Mouse (Mus musculus) urinary bladder, postnatal 25 days (tissue): ENCODE data around the gene Coro1b.

Experiments used
- DNase-seq: peaks from one replicate; pipeline ENCODE4 v3.0.0; 2022; ENCODE audit warnings: low spot score

Coro1b gene

DNA sequence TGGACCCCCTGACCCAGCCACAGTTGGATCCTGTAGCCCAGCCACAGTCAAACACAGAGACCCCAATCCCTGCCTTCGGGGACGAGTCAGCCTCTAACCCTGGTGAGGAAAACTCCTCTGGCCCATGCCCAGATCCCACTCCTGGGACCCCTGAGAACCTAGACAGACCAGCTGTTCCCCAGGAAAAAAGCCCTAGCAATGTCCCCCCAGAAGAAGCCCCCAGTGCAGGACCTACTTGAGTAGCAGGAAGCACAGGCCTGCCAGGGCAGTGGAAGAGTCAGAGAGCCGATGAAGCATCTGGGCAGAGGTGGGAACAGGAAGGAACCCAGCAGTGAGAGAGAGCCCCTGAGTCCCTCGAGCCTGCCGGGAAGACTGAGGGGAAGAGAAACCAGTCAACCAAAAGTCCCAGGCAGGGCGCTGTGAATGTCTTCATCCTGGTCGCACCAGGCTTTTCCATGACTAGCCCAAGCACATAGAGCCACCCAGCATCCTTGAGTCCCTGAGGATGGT is 4.6 kb upstream of the Coro1b start, which contains the start of gene Cabp4:
Gene Cabp4 (minus strand): TSS at position 275 of the 510 bp plus-strand sequence.
- DNase-seq = no peak

DNA sequence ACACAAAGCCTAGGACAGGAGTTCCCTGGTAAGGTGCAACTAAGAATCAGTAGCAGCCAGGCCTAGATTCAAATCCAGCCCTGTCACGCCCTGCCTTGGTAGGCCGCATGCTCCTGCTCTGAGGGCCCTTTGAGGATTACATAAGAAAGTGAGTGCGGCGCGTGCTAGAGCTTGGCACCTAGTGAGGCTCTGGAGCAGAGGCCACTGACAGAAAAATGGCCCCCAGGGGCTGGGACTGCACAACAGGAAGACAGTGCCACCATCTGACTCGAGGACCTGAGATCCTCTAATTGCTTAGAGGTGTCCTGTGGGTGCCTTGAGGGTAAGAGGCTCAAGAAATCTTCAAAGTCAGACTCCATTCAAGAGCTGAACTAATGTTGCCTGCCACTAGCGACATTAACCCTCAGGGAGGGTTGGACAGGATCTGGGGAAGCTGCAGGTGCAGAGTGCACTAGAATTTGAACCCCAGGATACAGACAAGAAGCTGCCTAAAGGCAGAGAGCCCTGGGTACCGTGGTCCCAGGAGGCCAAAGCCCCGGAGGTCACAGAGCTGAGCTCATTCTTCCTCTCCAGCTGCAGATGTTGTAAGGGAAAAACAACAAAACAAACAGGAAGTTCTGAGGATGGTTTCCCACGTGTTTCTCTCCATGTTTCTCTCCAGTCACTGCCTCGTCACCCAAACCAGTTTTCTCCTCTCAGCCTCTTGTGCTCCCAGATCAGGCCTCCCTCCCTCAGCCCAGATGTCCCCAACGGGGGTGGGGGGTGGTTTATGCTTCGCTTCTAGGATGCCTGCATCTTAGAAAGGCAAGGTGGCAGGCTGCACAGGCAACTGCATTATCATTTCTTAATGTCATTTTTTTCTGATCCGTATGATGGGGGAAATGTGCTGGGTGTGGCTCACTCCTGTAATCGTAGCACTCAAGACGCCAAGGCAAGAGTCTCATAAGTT is 3.6 kb upstream of the Coro1b start:
- no peak for DNase-seq

DNA sequence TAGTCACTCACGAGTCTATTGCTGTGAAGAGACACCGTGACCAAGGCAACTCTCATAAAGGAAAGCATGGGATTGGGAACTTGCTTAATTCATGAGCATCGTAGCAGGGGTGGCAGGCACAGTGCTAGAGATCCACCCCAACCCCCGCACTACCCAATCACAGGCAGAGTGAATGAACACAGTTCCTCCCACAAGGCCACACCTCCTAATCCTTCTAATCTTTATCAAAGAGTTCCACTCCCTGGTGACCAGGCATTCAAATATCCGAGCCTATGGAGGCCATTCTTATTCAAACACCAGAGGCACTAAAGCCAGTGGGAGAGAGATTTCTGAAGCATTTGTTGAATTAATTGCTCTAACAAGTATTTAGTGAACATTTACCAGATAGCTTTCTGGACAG is 2.5 kb upstream of the Coro1b start:
- no peak for DNase-seq

DNA sequence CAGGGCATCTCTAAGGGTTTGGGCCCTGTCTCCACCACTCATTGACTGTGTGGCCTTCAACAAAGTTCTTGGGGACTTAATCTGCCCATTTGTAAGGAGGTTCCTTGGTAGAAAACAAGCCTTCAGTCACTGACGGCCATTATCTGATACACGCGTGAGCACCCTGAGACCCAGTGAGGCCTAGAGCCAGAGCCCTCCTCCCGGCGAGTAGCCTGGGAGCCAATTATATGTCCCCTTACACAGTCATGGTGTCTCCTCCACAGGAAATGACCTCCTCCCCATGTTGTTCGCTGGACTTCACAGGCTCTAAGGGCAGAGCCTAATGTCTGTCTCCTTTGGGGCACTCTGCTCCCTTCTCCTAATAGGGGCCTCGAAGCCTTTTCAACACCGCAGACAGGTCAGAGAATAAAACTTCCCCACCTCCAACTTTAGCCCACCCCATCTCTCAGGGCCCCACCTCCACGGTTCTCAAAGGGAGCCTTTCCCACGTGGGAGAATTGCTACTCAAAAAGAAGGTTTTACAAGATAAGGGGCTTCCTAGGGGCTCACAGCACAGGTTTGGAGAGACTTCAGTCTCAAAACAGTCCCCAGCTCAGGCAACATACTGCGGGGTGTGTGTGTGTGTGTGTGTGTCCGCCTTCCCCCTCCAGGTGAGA is 1.9 kb upstream of the Coro1b start:
- no peak for DNase-seq

DNA sequence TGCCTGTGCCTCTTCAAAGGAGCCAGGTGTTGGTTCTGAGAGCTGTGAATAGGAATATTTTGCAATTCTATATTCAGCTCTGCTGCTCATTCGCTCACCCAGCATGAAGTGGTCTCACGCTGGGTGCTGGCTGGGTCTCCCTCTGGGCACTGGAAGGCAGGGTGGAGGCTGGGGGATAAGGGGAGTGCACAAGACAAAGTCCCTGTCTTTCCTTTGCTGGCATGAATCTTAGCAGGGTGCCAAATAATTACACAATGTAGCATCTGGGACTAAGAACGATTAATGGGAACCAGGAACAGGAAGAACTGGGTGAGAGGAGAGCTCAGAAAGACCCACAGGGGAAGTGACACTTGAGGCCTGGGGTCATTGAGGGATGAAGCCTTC is 1.4 kb upstream of the Coro1b start:
- DNase-seq = no peak

DNA sequence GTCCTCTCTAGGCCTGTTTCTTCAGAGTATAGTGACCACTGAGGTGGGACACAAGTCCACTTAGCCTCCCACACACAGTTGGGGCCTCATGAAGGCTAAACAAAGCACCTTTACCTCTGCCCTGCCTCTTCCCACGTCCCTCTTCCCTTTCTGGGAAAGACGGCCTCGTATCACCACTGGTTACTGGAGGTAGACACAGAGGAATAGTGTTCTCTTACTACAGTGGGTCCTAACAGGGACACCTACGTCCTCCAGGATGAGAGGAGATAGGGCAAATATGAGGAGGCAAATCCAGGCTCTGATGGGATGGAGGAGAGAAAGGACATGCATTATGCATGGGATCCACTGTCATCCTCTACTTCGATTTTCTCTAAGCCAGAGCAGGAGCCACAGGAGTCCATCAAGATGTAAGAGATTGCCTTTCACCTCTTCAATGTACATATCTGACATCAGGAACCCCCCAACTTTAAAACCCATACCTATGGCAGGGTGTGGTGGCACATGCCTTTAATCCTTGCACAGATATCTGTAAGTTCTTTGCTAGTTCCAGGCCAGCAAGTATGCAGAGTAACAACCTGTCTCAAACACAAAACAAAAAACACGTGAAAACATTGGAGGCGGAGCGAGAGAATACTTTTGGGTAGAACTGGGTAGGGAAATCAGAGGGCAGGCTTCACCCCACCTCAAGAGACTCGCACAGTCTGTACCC is 483 bp upstream of the Coro1b start:
- DNase-seq = no peak

DNA sequence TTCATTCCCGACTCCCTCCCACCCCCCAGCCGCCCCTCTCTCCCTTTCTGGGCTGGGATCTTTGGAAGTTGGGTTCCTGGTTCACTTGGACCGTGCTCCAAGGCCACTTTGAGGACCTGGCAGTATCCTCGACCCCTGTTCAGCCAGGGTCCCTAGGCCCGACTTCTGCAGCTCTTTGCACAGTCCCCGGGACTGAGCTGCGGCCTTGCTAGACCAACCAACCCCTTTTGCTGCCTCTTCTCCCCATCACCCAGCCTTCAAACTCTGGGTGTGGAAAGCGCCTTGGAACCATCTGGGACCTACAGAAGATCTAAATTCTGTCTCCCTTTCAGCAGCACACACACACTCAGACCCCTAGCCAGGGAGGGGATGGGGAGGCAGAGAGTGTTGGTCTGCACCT is 400 bp downstream of the Coro1b start:
- no peak for DNase-seq

DNA sequence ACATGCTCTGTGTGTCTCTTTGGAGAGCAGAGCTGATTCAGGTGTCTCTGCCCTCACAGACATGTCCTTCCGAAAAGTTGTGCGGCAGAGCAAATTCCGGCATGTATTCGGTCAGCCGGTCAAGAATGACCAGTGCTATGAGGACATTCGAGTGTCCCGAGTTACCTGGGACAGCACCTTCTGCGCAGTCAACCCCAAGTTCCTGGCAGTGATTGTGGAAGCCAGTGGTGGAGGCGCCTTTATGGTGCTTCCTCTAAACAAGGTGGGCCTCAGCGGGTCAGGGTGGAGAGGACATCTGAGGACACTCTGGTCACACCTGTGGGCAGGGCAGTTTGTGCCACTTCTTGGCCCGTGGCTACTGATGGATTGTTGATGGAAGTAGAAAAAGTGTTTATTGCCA is 864 bp downstream of the Coro1b start:
- DNase-seq = no peak

DNA sequence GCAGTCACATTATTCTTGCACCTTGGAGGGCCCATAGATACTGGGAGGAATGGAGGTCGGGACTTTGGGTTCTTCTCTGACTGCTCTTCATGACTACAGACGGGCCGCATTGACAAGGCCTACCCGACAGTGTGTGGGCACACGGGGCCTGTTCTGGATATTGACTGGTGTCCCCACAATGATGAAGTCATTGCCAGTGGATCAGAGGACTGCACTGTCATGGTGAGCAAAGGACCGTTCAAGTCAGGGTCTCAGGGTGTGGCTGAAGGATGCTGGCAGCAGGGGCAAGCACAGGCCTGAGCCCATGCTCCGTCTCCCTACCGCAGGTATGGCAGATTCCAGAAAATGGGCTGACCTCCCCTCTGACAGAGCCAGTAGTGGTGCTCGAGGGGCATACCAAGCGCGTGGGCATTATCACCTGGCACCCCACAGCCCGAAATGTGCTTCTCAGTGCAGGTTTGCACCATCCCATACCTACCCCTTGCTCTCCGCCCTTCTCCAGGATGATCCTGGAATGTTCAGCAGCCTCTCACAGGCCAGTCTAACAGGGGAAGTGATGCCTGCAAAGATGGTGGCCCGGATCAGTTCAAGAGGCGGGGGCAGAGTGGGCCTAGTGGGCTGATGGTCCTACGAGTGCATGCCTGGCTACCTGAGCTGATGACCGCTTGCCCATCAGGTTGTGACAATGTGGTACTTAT is 1.5 kb downstream of the Coro1b start:
- DNase-seq = no peak

DNA sequence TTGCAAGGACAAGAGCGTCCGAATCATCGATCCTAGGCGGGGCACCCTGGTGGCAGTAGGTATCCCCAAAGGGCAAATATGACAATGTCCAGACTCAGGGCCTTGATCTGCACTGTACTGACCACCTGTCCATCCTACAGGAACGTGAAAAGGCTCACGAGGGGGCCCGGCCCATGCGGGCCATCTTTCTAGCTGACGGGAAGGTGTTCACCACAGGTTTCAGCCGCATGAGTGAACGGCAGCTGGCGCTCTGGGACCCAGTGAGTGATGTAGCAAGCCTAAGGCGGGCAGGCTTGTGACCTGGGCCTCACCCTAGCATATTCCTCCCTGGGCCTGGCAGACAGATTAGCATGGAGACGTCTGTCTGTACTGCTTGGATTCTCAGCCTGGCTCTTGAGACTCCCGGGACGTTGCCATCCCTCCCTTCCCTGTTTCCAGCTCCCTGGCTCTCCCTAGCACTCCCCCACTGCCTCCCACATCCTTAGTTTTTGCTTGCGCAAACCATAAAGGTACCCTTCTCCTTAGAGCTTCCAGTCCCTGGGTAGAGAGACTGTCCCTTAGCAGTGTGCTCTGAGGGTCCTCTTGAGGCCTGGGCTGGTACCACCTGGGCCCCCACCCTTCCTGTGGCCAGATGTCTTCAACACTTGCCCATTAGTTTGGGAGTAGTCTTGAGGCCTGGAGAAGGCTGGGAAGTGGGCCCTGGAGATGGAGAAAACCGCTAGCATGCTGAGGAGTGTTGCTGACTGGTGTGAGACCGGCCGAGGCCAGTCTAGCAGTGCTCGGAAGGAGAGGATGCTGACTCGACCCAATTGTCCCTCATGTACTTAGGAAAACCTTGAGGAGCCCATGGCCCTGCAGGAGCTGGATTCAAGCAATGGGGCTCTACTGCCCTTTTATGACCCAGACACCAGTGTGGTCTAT is 2.4 kb downstream of the Coro1b start:
- DNase-seq = no peak

DNA sequence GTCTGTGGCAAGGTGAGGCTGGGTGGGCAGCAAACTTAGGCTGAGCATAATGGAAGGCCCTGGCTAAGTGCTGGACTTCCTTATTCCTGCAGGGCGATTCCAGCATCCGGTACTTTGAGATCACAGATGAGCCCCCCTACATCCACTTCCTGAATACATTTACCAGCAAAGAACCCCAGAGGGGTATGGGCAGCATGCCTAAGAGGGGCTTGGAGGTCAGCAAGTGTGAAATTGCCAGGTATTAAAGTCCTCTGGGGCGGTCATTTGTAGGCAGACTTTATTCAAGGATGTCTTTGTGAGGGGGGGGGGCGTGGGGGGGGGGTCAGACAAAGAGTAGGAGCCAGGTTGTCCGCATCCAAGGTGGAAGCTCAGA is 3.1 kb downstream of the Coro1b start:
- DNase-seq = no peak

DNA sequence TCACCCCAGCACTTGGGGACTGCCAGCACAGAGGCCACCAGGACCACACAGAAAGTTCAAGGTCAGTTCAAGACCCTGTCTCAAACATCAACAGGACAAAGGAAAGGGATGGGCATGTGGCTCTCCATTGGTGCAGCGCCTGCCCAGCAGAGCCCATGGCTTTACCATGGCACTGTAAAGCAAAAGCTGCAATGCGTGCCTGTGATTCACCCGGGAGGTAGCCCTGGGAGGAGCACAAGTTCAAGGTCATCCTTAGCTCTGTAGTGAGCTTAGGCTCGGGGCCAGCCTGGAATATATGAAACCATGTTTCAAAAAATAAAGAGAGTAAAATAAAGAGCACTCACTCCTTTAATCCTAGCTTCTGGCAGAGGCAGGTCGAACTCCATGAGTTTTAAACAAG is 3.5 kb downstream of the Coro1b start:
- no peak for DNase-seq

DNA sequence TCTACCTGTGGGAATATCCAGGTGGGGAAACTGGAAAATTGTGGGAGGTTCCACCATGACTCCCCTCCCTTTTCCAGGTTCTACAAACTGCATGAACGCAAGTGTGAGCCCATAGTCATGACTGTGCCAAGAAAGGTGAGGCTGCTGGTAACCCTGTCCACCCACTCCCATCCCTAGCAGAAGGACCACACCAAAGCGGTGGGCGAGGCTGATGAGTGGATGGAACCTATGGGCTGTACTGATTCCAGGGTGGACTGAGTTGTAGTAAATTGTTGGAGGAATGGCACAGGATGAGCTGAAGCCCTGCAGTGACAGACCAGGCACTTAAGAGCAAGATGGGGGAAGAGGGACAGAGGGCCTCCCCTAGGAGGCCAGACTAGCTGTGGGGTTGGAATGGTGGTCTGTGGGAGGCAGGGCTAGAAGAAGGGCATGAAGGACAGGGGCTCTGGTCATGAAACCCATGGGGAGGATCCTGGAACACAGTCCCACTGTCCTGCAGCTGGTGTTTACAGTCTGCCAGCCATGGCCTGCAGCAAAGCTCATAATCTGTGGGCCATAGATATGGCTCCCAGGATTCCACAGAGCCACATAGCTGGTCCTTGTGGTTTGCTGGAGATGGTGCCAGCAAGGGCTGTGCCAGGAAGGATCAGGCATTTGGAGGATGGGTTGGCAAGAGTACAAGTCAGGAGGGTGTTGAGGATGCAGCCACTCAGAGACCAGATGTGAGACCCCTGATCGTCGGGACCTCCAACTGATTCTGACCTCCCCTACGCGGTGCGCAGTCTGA is 4.2 kb downstream of the Coro1b start:
- no peak for DNase-seq

DNA sequence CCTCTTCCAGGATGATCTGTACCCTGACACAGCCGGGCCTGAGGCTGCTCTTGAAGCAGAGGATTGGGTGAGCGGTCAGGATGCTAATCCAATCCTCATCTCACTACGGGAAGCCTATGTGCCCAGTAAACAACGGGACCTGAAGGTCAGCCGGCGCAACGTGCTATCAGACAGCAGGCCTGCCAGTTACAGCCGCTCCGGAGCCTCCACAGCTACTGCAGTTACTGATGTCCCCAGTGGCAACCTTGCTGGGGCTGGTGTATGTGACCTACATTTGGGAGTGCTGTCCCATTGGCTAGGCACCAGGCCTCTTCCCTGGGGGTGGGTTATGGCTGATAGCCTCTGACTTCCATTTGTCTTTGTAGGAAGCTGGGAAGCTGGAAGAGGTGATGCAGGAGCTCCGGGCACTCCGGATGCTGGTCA is 4.8 kb downstream of the Coro1b start, which contains the start of gene Ptprcap:
Gene Ptprcap (plus strand): TSS at position 373 of the 423 bp plus-strand sequence.
- no peak for DNase-seq

DNA sequence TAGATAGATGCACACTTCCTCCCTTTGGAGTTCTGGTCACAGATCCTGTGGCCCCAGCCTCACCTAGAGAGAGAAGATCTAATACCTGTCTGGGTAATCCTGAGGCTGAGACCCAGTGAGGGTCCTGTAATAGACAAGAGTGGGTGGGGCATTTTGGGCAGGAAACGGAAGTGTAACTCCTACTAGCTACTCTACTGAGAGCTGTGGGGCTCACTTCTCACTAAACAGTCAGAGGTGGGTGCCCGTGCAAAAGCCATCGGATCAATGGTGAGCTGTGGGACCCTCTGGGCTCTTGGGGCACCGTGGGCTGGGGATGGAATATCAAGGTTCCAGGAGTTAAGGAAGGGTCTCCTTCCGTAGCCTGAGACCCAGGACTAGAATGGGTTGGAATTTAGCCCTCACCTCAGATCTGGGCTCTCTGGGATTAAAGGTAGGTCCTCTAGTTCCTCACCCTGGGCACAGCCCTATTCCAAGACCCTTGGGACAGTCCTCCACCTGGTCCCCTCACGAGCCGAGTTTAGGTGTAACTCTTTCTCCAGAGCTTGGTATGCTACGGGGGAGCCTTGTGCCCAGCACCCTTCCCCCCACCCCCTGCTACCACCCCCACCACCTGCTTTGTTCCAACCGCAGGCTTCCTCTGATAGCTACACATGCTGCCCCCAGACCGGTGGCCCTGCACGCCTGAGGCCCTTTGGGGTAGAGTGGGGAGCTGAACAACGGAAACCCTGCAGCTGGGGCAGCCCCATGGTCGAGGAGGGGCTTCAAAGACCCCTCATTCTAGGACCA is 6.2 kb downstream of the Coro1b start:
- DNase-seq = no peak

DNA sequence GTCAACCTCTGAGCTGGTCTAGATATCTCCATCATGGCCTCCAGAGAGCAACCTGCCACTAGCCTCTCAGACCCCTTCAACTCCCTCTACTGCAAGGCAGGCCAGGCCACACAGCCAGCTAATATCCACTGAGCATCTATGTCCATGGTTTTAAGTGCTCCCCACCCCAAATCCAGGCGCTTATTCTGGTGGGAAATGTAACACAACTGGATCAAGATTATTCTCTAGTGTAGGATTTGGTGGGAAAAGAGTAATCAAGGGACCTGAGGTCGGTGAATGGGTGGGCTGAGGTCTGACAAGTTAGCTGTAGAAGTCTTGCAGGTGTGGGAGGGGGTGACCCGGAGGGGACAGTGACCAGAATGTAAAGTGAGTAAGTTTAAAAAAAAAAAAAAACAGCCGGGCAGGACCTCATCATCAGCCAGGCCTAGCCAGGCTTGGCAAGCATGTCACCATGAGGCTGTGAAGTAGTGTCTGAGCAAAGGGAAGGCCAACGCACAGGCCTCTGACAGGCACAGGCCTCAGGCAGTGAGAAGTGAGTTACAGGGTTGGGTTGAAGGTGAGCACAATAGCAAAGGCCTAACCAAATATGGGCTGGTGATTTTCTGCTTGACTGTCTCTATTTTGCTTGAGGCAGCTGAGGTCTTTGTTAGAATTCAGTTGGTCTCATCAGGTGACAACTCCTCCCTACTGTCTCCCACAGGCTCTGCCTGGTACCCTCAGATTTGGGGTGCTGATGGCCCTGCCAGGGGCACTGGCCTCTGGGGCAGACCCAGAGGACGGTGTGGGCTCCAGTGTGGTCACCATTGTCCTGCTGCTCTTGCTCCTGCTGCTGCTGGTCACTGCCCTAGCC is 7.0 kb downstream of the Coro1b start:
- no peak for DNase-seq

DNA sequence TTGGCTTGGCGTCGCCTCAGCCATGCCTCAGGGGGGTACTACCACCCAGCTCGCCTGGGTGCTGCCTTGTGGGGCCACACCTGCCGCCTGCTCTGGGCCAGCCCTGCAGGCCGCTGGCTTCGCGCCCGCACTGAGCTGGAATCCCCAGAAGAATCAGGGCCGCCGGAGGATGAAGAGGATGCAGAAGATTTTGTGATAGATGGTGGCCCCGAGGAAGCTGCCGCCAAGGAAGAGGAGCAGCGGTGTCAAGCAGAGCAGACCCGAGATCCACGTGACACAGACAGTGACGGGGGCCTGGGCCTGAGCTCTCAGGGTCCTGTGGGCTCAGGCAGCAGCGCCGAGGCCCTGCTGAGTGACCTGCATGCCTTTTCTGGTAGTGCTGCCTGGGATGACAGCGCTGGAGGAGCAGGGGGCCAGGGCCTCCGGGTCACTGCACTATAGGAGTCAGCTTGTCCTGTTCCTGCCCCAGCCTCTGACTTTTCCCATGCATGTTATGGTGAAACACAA is 7.7 kb downstream of the Coro1b start:
- no peak for DNase-seq

DNA sequence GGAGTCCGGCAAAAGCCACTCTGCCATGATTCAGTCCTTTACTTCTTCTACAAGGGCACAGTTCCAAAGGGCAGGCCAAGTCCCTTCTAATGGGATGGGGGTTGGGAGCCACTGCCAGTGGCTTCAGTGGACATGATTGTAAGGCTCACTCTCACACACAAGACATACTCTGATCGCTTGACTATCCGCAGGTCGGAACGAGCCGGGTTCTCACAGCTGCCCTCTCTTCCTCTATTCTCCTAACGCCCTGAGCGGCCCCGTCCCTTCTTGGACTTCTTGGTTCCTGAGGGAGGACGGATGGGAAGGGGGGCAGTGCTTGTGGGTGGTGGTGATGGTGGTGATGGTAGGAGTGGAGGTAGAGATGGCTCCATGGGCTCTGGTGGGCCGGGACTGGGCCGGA is 8.4 kb downstream of the Coro1b start:
- no peak for DNase-seq
